Mouse (Mus musculus) CH12.LX (cell line): ENCODE measurements at regions not wholly inside any gene's neighbourhood (a gene's known extent, or its start where the extent isn't known, plus 50 kb on each side); places are given as distances from the start of the nearest gene placed in this dataset.

Experiments
- DNase-seq: peaks from one replicate; pipeline ENCODE4 v3.0.0-alpha.2; 2013; ENCODE audit errors: extremely low read depth
- H3K27ac ChIP-seq: 2 replicates; pipeline ENCODE4 v1.5.1; 2012; ENCODE audit warnings: low read depth, mild to moderate bottlenecking, control low read depth, moderate library complexity; ENCODE audit not compliant: insufficient read depth
- H3K27me3 ChIP-seq: replicated peaks from 2 replicates; pipeline ENCODE3; 2012; ENCODE audit warnings: inconsistent platforms
- H3K36me3 ChIP-seq, 2 experiments: replicated peaks in 1 of 2; 2 replicates each; pipeline versions ENCODE3 to v1.6.1; 2012; ENCODE audit warnings: inconsistent platforms in 1 of 2, low read length in 1 of 2, mild to moderate bottlenecking in 1 of 2, mixed read lengths in 1 of 2, moderate library complexity in 1 of 2; ENCODE audit not compliant: control insufficient read depth in 1 of 2, insufficient read depth in 1 of 2
- H3K4me1 ChIP-seq, 2 experiments: 2 replicates each; pipeline ENCODE4 v1.6.1; 2012; ENCODE audit warnings: inconsistent platforms in 1 of 2, moderate library complexity in 1 of 2; ENCODE audit not compliant: insufficient read depth in 2 of 2, control insufficient read depth in 1 of 2
- H3K4me2 ChIP-seq: 2 replicates; pipeline ENCODE4 v1.6.1; 2012; ENCODE audit warnings: low read depth, mild to moderate bottlenecking, control low read depth; ENCODE audit not compliant: poor library complexity, insufficient read depth, severe bottlenecking
- H3K4me3 ChIP-seq, 3 experiments: fragments of 150-350 bp in 1 of 3; sonication (generic) in 1 of 3; replicated peaks in 1 of 3; 2 replicates each; pipeline versions ENCODE3 to v1.5.1; 2011 to 2012; ENCODE audit warnings: low read depth in 2 of 3, low read length in 2 of 3, mild to moderate bottlenecking in 2 of 3, moderate library complexity in 2 of 3, control low read depth in 1 of 3, improper control_type of control experiment in 1 of 3, inconsistent platforms in 1 of 3, mixed read lengths in 1 of 3; ENCODE audit not compliant: poor library complexity in 1 of 3
- H3K79me2 ChIP-seq: replicated peaks from 2 replicates; pipeline ENCODE4 v1.6.1; 2012; ENCODE audit warnings: mild to moderate bottlenecking, moderate library complexity; ENCODE audit not compliant: control insufficient read depth, poor library complexity, insufficient read depth, severe bottlenecking; ENCODE audit errors: extremely low read depth
- H3K9ac ChIP-seq: 2 replicates; pipeline ENCODE4 v1.6.1; 2012; ENCODE audit warnings: low read depth, mild to moderate bottlenecking, control low read depth, moderate library complexity; ENCODE audit not compliant: insufficient read depth
- H3K9me3 ChIP-seq: replicated peaks from 2 replicates; pipeline ENCODE3; 2012; ENCODE audit warnings: low read length, inconsistent platforms, mixed read lengths
- CTCF ChIP-seq, 2 experiments: IDR thresholded peaks in 1 of 2; conservative IDR thresholded peaks in 1 of 2; 2 replicates each; pipeline ENCODE4 v1.5.1; 2011 to 2012; ENCODE audit warnings: low read depth in 2 of 2, low read length in 2 of 2, improper control_type of control experiment in 1 of 2, inconsistent platforms in 1 of 2, mild to moderate bottlenecking in 1 of 2, moderate library complexity in 1 of 2
- E2F4 ChIP-seq: IDR thresholded peaks from 2 replicates; pipeline ENCODE4 v1.6.1; 2011; ENCODE audit warnings: low read depth, low read length, improper control_type of control experiment; ENCODE audit not compliant: insufficient replicate concordance
- ETS1 ChIP-seq: conservative IDR thresholded peaks from 2 replicates; pipeline ENCODE4 v1.6.1; 2012; ENCODE audit warnings: low read depth, mild to moderate bottlenecking, inconsistent platforms, low read length, improper control_type of control experiment, moderate library complexity
- HCFC1 ChIP-seq: IDR thresholded peaks from 2 replicates; pipeline ENCODE4 v1.6.1; 2012; ENCODE audit warnings: low read depth, mild to moderate bottlenecking, inconsistent platforms, low read length, improper control_type of control experiment
- JUN ChIP-seq: IDR thresholded peaks from 2 replicates; pipeline ENCODE4 v1.6.1; 2011; ENCODE audit warnings: low read depth, mild to moderate bottlenecking, low read length, improper control_type of control experiment, moderate library complexity; ENCODE audit not compliant: insufficient read depth
- MAZ ChIP-seq: IDR thresholded peaks from 2 replicates; pipeline ENCODE4 v1.6.1; 2012; ENCODE audit warnings: low read depth, mild to moderate bottlenecking, inconsistent platforms, low read length, improper control_type of control experiment, moderate library complexity
- MEF2A ChIP-seq: IDR thresholded peaks from 2 replicates; pipeline ENCODE4 v1.6.1; 2014; ENCODE audit warnings: low read depth, mild to moderate bottlenecking, inconsistent platforms, low read length, improper control_type of control experiment, borderline replicate concordance
- MXI1 ChIP-seq: IDR thresholded peaks from 2 replicates; pipeline ENCODE4 v1.6.1; 2011; ENCODE audit warnings: mild to moderate bottlenecking, low read depth, low read length, improper control_type of control experiment
- MYC ChIP-seq: IDR thresholded peaks from 2 replicates; pipeline ENCODE4 v1.6.1; 2011; ENCODE audit warnings: low read depth, mild to moderate bottlenecking, improper control_type of control experiment, low read length
- NELFE ChIP-seq: IDR thresholded peaks from 2 replicates; pipeline ENCODE4 v1.6.1; 2011; ENCODE audit warnings: low read depth, low read length, improper control_type of control experiment
- PAX5 ChIP-seq: IDR thresholded peaks from 2 replicates; pipeline ENCODE4 v1.6.1; 2012; ENCODE audit warnings: low read length, inconsistent platforms, mixed read lengths
- POLR2A ChIP-seq: IDR thresholded peaks from 2 replicates; pipeline ENCODE4 v1.6.1; 2011; ENCODE audit warnings: low read depth, mild to moderate bottlenecking, improper control_type of control experiment, low read length
- POLR2AphosphoS2 ChIP-seq: IDR thresholded peaks from 2 replicates; pipeline ENCODE4 v1.6.1; 2011; ENCODE audit warnings: low read depth, low read length, improper control_type of control experiment
- RAD21 ChIP-seq: IDR thresholded peaks from 2 replicates; pipeline ENCODE4 v1.6.1; 2011; ENCODE audit warnings: low read depth, mild to moderate bottlenecking, low read length, improper control_type of control experiment, moderate library complexity
- SIN3A ChIP-seq: IDR thresholded peaks from 2 replicates; pipeline ENCODE4 v1.6.1; 2012; ENCODE audit warnings: low read length, improper control_type of control experiment, inconsistent platforms
- SMC3 ChIP-seq: IDR thresholded peaks from 2 replicates; pipeline ENCODE4 v1.6.1; 2011; ENCODE audit warnings: low read depth, low read length, improper control_type of control experiment
- UBTF ChIP-seq: IDR thresholded peaks from 2 replicates; pipeline ENCODE4 v1.6.1; 2012; ENCODE audit warnings: low read depth, mild to moderate bottlenecking, inconsistent platforms, low read length, improper control_type of control experiment, moderate library complexity
- USF1 ChIP-seq: IDR thresholded peaks from 2 replicates; pipeline ENCODE4 v1.6.1; 2014; ENCODE audit warnings: low read depth, mild to moderate bottlenecking, inconsistent platforms, low read length, improper control_type of control experiment
- ZC3H11A ChIP-seq: IDR thresholded peaks from 2 replicates; pipeline ENCODE4 v1.6.1; 2012; ENCODE audit warnings: low read depth, mild to moderate bottlenecking, inconsistent platforms, low read length, improper control_type of control experiment
- ZKSCAN1 ChIP-seq: IDR thresholded peaks from 2 replicates; pipeline ENCODE4 v1.6.1; 2012; ENCODE audit warnings: low read depth, inconsistent platforms, low read length, improper control_type of control experiment, borderline replicate concordance
- ZMIZ1 ChIP-seq: IDR thresholded peaks from 2 replicates; pipeline ENCODE4 v1.6.1; 2012; ENCODE audit warnings: low read depth, mild to moderate bottlenecking, inconsistent platforms, low read length, improper control_type of control experiment
- dilution Hi-C: fragments of 300-500 bp; cut with MboI; formaldehyde crosslinking; loops from 2 replicates; pipeline ENCODE4 v1.14.3; 2020; ENCODE audit warnings: low sequenced_read_pairs; ENCODE audit not compliant: extremely low pct_unique_long_range_greater_than_20kb, extremely low pct_ligation_motif_present
- in situ Hi-C: fragments of 300-500 bp; cut with MboI; formaldehyde crosslinking; loops from 3 replicates; pipeline ENCODE4 v1.14.3; 2019; ENCODE audit warnings: low sequenced_read_pairs, low pct_ligation_motif_present, low pct_unique_long_range_greater_than_20kb, mixed read lengths

DNA sequence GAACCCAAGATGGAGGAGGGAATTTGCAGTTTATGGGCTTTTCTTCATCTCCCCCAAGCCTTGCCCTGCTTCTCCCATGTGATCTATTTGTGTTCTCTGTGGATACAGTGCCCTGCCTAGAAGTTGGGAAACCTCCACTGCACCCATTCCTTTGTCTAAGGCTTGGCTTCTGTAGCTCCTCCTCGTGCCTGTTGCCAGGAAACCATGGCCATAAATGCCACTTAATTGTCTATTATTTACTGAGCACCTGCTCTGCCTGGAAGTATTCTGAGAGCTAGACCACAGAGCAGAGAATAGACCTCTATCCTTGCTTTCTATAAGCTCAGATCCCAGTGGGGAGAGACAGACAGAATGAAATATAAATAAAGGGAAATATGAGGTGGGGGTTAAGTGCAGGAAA is 93.7 kb downstream of the Gm10604 start:
- Histone ChIP-seq H3K27ac (no peak overlapping the region), H3K9me3 (no peaks in the 10 kb centered on the region), H3K4me1 (peaks cover 0 to 7% of the 10 kb centered on the region in 2 experiments; a peak in 2 of 4 replicates), H3K79me2 (no peaks in the 10 kb centered on the region), H3K27me3 (no peaks in the 10 kb centered on the region), H3K4me3 (no peak overlapping the region), H3K4me2 (no peak overlapping the region), H3K36me3 (no peaks in the 10 kb centered on the region), H3K9ac (no peak overlapping the region)
- in situ Hi-C loops: no loop called here
- TF ChIP-seq JUN: no peak
- no peak for TF ChIP-seq ZKSCAN1
- TF ChIP-seq NELFE: no peak
- no peak for TF ChIP-seq MEF2A
- TF ChIP-seq POLR2AphosphoS2: no peak
- no peak for TF ChIP-seq SMC3
- no peak for TF ChIP-seq SIN3A
- no peak for TF ChIP-seq ETS1
- no peak for TF ChIP-seq RAD21
- TF ChIP-seq MYC: no peak
- no peak for TF ChIP-seq MXI1
- no peak for TF ChIP-seq CTCF (conservative IDR thresholded peaks at IDR 0.05 in 1 of 2, IDR thresholded peaks at IDR 0.05 in 1 of 2; ENCODE audit: low read depth in 2 of 2, low read length in 2 of 2)
- TF ChIP-seq UBTF: no peak
- dilution Hi-C loops: no loop called here
- DNase-seq: no peak

DNA sequence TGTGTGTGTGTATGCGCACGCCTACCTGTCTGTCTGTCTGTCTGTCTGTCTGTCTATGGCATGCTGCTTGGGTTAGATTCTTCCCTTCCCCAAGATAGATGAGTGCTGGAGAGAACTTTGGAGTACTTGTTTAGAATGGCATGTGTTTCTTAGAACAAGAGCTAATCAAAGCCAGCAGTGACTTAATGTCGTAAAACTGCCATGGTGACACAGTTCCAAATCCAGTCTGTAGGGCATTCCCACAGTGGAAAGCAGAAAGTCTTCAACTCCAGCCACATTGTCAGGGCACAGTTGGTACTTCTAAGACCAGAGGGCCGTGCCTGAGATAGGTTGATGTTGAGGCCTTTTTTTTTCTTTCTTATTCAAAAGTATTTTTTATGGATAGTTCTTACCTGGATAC is 95.6 kb downstream of the Gm10604 start:
- dilution Hi-C loops: no loop called here
- Histone ChIP-seq H3K27ac (no peak overlapping the region), H3K4me2 (no peak overlapping the region), H3K27me3 (no peaks in the 10 kb centered on the region), H3K9me3 (no peaks in the 10 kb centered on the region)
- TF ChIP-seq ZC3H11A (no peak), MEF2A (no peak), SMC3 (no peak), POLR2A (no peak), HCFC1 (no peak), RAD21 (no peak), POLR2AphosphoS2 (no peak), UBTF (no peak), MAZ (no peak), NELFE (no peak), E2F4 (no peak), PAX5 (no peak), USF1 (no peak), ZMIZ1 (no peak)
- TF ChIP-seq, all 38 proteins: peak for 0
- Histone ChIP-seq H3K36me3 (no peaks in the 10 kb centered on the region), H3K4me1 (peaks cover 0 to 4% of the 10 kb centered on the region in 2 experiments; a peak in 2 of 4 replicates), H3K4me3 (no peak overlapping the region), H3K79me2 (no peaks in the 10 kb centered on the region), H3K9ac (no peak overlapping the region)
- no peak for DNase-seq
- in situ Hi-C loops: no loop called here
